Mouse (Mus musculus) liver, embryonic 14.5 days (tissue): Measurements from ENCODE around the gene Fat3. TPM values are rescaled to one million over a fixed set of nuclear protein-coding genes. Genes with fewer than 3 reads are reported as not detected.

Experiments used
- ATAC-seq: fragments of 200-750 bp; cut with Nextera tagmentation; 2 replicates; pipeline ENCODE4 v1.8.0; 2017; ENCODE audit warnings: moderate number of reproducible peaks, mild to moderate bottlenecking, moderate library complexity; ENCODE audit not compliant: insufficient read depth
- DNase-seq, 3 experiments: peaks; one replicate each; pipeline ENCODE4 v3.0.0-alpha.2; 2012 to 2013; ENCODE audit warnings: low read depth in 3 of 3, low spot score in 3 of 3
- H3K27ac ChIP-seq: fragments of 300-500 bp; sonication (generic); 2 replicates; pipeline ENCODE4 v1.5.1; 2014; ENCODE audit warnings: moderate library complexity, mild to moderate bottlenecking, control low read depth, inconsistent platforms
- H3K27me3 ChIP-seq: fragments of 300-500 bp; sonication (generic); 2 replicates; pipeline ENCODE4 v1.6.1; 2014; ENCODE audit warnings: mild to moderate bottlenecking, low read length, moderate library complexity; ENCODE audit not compliant: control insufficient read depth, insufficient read depth
- H3K36me3 ChIP-seq: fragments of 300-500 bp; sonication (generic); replicated peaks from 2 replicates; pipeline ENCODE4 v1.6.1; 2014; ENCODE audit warnings: low read depth; ENCODE audit not compliant: control insufficient read depth, insufficient read depth
- H3K4me1 ChIP-seq, 2 experiments: fragments of 200-500 bp in 1 of 2; fragments of 300-500 bp in 1 of 2; sonication (generic) in 1 of 2; replicated peaks; 2 replicates each; pipeline ENCODE4 v1.6.1; 2012 to 2014; ENCODE audit warnings: antibody characterized with exemption in 1 of 2, inconsistent platforms in 1 of 2, low read length in 1 of 2; ENCODE audit not compliant: control insufficient read depth in 2 of 2, insufficient read depth in 2 of 2
- H3K4me2 ChIP-seq: fragments of 300-500 bp; sonication (generic); 2 replicates; pipeline ENCODE4 v1.6.1; 2014; ENCODE audit warnings: low read depth, mild to moderate bottlenecking, control low read depth, moderate library complexity
- H3K4me3 ChIP-seq, 2 experiments: fragments of 200-500 bp in 1 of 2; fragments of 300-500 bp in 1 of 2; sonication (generic) in 1 of 2; 2 replicates each; pipeline ENCODE4 v1.5.1; 2012 to 2014; ENCODE audit warnings: low read depth in 2 of 2, low read length in 2 of 2, mild to moderate bottlenecking in 2 of 2, control low read depth in 1 of 2, inconsistent platforms in 1 of 2, moderate library complexity in 1 of 2; ENCODE audit not compliant: insufficient read depth in 1 of 2
- H3K9ac ChIP-seq: fragments of 300-500 bp; sonication (generic); replicated peaks from 2 replicates; pipeline ENCODE4 v1.6.1; 2014; ENCODE audit warnings: mild to moderate bottlenecking, control low read depth, moderate library complexity
- H3K9me3 ChIP-seq: fragments of 300-500 bp; sonication (generic); 2 replicates; pipeline ENCODE4 v1.6.1; 2016; ENCODE audit warnings: low read length, mixed read lengths; ENCODE audit not compliant: control insufficient read depth
- CTCF ChIP-seq: IDR thresholded peaks from 2 replicates; pipeline ENCODE4 v1.5.1; 2016; ENCODE audit warnings: antibody characterized with exemption, low read depth, control low read depth
- EP300 ChIP-seq: IDR thresholded peaks from 2 replicates; pipeline ENCODE4 v1.6.1; 2016; ENCODE audit warnings: antibody characterized with exemption, low read depth
- WGBS: fragments of 180-500 bp; shearing (Covaris S2); extraction: QIAGEN DNeasy Blood & Tissue Kit; methylation state at CpG from one replicate; pipeline ENCODE4 v1.1.7; 2014; ENCODE audit not compliant: insufficient replicate concordance; 5-methylcytosine and 5-hydroxymethylcytosine counted together
- polyA plus RNA-seq, 2 experiments: library from polyadenylated mRNA; depleted of rRNA in 1 of 2; stranded (reverse) in 1 of 2; unstranded in 1 of 2; fragments of >200 nt; fragmentation: Nextera tagmentation in 1 of 2; extraction: Ambion mirVana in 1 of 2; gene quantifications; 2 replicates each; pipeline versions ENCODE4 v1.2.1 to v1.2.3; 2012 to 2014

The Fat3 gene
- polyA plus RNA-seq, 2 experiments: 0.06 TPM; not detected in 1

GRCm38 (mm10) chr9:15939594-15939993 is 561.5 kb downstream of the Fat3 start:
- no peak overlapping the region for H3K27ac ChIP-seq
- no peak overlapping the region for H3K9ac ChIP-seq
- H3K9me3 ChIP-seq: no peaks in the 10 kb centered on the region
- peaks cover 0 to 13% of the 10 kb centered on the region in 2 experiments; a peak in 3 of 4 replicates for H3K4me1 ChIP-seq
- DNase-seq (no peak), ATAC-seq (no peak)
- 22% methylated on average over 2 of the region's 2 CpGs for WGBS
- TF ChIP-seq CTCF: peak; percentile 63
- no peak for TF ChIP-seq EP300
- H3K27me3 ChIP-seq: no peaks in the 10 kb centered on the region
- no peak overlapping the region for H3K4me2 ChIP-seq
- H3K36me3 ChIP-seq: no peaks in the 10 kb centered on the region
- no peak overlapping the region for H3K4me3 ChIP-seq

GRCm38 (mm10) chr9:15937837-15938514 is 563.1 kb downstream of the Fat3 start:
- Histone ChIP-seq H3K27me3 (no peaks in the 10 kb centered on the region), H3K27ac (no peak overlapping the region), H3K4me2 (no peak overlapping the region), H3K4me3 (no peak overlapping the region), H3K9ac (no peak overlapping the region), H3K4me1 (peaks cover 0 to 11% of the 10 kb centered on the region in 2 experiments; a peak in 3 of 4 replicates), H3K36me3 (no peaks in the 10 kb centered on the region), H3K9me3 (no peaks in the 10 kb centered on the region)
- 55% methylated on average over 28 of the region's 28 CpGs for WGBS
- ATAC-seq (no peak), DNase-seq (no peak)
- TF ChIP-seq EP300 (no peak), CTCF (peak; percentile 64)

DNA sequence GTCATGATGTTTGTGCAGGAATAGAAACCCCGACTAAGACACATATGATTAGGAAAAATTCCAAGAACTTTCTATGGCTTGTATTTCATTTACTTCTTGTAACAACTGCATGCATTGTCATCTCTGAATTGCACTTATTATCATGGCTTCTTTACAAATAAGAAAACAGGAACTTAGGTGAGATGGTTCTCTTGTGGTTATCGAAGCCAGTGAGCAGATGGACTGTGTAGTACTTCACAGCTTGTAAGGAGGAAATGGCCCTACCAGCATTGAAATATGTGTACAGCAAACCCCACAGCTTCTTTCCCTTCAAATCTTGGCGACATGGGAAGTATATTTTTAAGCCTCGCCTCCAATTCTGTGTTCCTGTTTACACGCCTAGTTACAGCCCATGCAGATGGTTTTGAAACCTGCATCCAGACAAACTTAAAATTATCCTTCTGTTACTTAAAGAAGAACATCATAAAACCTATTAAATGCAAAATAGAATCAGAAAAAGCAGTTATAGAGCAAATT is 570.1 kb downstream of the Fat3 start:
- Histone ChIP-seq H3K9ac (no peak overlapping the region), H3K4me1 (no peaks in the 10 kb centered on the region), H3K4me2 (no peak overlapping the region), H3K9me3 (no peaks in the 10 kb centered on the region), H3K36me3 (no peaks in the 10 kb centered on the region), H3K4me3 (no peak overlapping the region), H3K27me3 (no peaks in the 10 kb centered on the region), H3K27ac (no peak overlapping the region)
- TF ChIP-seq EP300: no peak
- 41% methylated on average over 5 of the region's 5 CpGs for WGBS
- no peak for DNase-seq
- no peak for ATAC-seq

GRCm38 (mm10) chr9:15928331-15928730 is 572.8 kb downstream of the Fat3 start:
- 63% methylated on average over 2 of the region's 2 CpGs for WGBS
- no peaks in the 10 kb centered on the region for H3K4me1 ChIP-seq
- no peak overlapping the region for H3K4me3 ChIP-seq
- no peak overlapping the region for H3K4me2 ChIP-seq
- H3K27me3 ChIP-seq: no peaks in the 10 kb centered on the region
- no peak for DNase-seq
- ATAC-seq: no peak
- H3K36me3 ChIP-seq: no peaks in the 10 kb centered on the region
- no peak overlapping the region for H3K9ac ChIP-seq
- TF ChIP-seq EP300 (no peak), CTCF (no peak)
- no peak overlapping the region for H3K27ac ChIP-seq
- H3K9me3 ChIP-seq: no peaks in the 10 kb centered on the region

GRCm38 (mm10) chr9:15927378-15928083 is 573.6 kb downstream of the Fat3 start:
- Histone ChIP-seq H3K27me3 (no peaks in the 10 kb centered on the region), H3K9me3 (no peaks in the 10 kb centered on the region), H3K36me3 (no peaks in the 10 kb centered on the region), H3K4me3 (no peak overlapping the region), H3K9ac (no peak overlapping the region), H3K4me2 (no peak overlapping the region), H3K27ac (no peak overlapping the region), H3K4me1 (no peaks in the 10 kb centered on the region)
- no peak for TF ChIP-seq EP300
- no peak for TF ChIP-seq CTCF
- no peak for DNase-seq
- WGBS: 32% methylated on average over 5 of the region's 5 CpGs
- no peak for ATAC-seq
